Mouse (Mus musculus) megakaryocyte, embryonic 14.5 days (primary cell): ENCODE measurements around the gene Fkbp7. TPM values are rescaled to one million over a fixed set of nuclear protein-coding genes. Genes with fewer than 3 reads are reported as not detected.
"Not testable (repeated sequence)": the region's sequence is repeated elsewhere in the genome, so short reads cannot be mapped to it uniquely, and the experiment has no call there.

ENCODE experiments used
- H3K27me3 ChIP-seq: replicated peaks from 2 replicates; pipeline ENCODE3; 2012; ENCODE audit warnings: inconsistent platforms
- H3K36me3 ChIP-seq: replicated peaks from 2 replicates; pipeline ENCODE3; 2012; ENCODE audit warnings: low read length, inconsistent platforms, mixed read lengths
- H3K4me1 ChIP-seq: 2 replicates; pipeline ENCODE4 v1.6.1; 2012; ENCODE audit warnings: inconsistent platforms
- H3K4me3 ChIP-seq: replicated peaks from 2 replicates; pipeline ENCODE3; 2012; ENCODE audit warnings: moderate library complexity, mild to moderate bottlenecking, inconsistent platforms
- H3K9me3 ChIP-seq: 2 replicates; pipeline ENCODE4 v1.6.1; 2012; ENCODE audit warnings: inconsistent platforms
- FLI1 ChIP-seq: IDR thresholded peaks from 2 replicates; pipeline ENCODE4 v1.6.1; 2012; ENCODE audit warnings: low read length, inconsistent platforms, mixed read lengths
- GATA1 ChIP-seq: IDR thresholded peaks from 3 replicates; pipeline ENCODE4 v1.6.1; 2012; ENCODE audit warnings: mixed read lengths, low read length, inconsistent platforms, borderline replicate concordance
- polyA plus RNA-seq: library from polyadenylated mRNA; stranded (reverse); fragments of >175 nt; gene quantifications from 2 replicates; pipeline ENCODE4 v1.2.3, GENCODE M21; 2012; ENCODE audit warnings: low replicate concordance; ENCODE audit not compliant: insufficient read depth

The Fkbp7 gene
- polyA plus RNA-seq, 1 experiment, result not detected

- H3K36me3 ChIP-seq, result peaks cover 14% of the 10 kb centered on the region
- no peaks in the 10 kb centered on the region for H3K27me3 ChIP-seq
- peak within 1 kb of the TSS; percentile 94 for H3K4me3 ChIP-seq
- peaks cover 40% of the 10 kb centered on the region for H3K4me1 ChIP-seq
- H3K9me3 ChIP-seq, result no peaks in the 10 kb centered on the region
- TF ChIP-seq FLI1 (no peak), GATA1 (no peak)
Measured at GRCm38 (mm10) chr2:76647883-76648570, 24.9 kb downstream of the Fkbp7 start, which contains the start of the genes Prkra and Pjvk. TSS of gene Prkra (minus strand) at chr2:76648015. TSS of gene Pjvk (plus strand) at chr2:76648476.

GRCm38 (mm10) chr2:76647441-76647869 is 25.5 kb downstream of the Fkbp7 start:
- Histone ChIP-seq H3K4me3 (peak overlapping the region; percentile 94), H3K4me1 (peaks cover 40% of the 10 kb centered on the region), H3K36me3 (peaks cover 19% of the 10 kb centered on the region), H3K9me3 (no peaks in the 10 kb centered on the region), H3K27me3 (no peaks in the 10 kb centered on the region)
- TF ChIP-seq GATA1, result no peak
- no peak for TF ChIP-seq FLI1

DNA sequence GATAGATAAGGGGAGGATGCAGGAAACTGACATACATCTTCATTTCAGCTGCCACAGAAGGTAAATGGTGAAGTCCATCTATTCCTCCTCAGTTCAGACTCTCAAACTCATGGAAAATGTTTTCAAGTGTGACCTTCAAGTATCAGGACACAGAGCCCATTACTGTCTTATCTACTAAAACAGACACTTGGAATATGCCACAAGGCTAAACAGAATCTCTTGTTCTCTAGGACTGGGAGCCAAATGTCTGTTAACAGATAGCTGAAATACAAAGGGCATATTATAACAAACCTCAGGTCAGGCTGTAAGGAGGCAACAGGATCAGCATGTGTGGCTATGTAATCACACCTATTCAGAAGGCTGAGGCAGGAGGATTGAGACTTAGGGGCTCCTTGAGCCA is 29.1 kb downstream of the Fkbp7 start:
- peak overlapping the region; percentile 65 for H3K4me3 ChIP-seq
- TF ChIP-seq FLI1 (no peak), GATA1 (no peak)

DNA sequence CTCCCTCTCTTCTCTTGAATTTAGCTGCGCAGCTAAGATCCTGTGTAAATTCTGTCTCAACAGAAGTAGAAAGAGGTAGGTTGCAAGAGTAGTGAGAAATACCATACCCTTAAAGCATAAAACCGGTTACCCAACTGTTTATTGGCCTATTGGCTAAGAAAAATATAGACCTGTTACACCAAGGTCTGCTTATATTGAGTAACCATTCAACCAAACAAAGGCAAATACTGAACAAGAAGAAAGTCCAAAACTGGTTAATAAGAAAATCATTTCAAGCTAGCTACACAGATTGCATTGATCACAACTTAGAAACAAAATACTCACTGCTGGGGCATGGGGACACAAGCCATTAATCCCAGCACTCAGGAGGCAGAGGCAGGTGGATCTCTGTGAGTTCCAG is 33.3 kb downstream of the Fkbp7 start:
- H3K9me3 ChIP-seq, result no peaks in the 10 kb centered on the region
- H3K4me1 ChIP-seq, result peaks cover 19% of the 10 kb centered on the region
- TF ChIP-seq FLI1 (no peak), GATA1 (no peak)
- no peaks in the 10 kb centered on the region for H3K27me3 ChIP-seq
- no peak overlapping the region for H3K4me3 ChIP-seq
- peaks cover 93% of the 10 kb centered on the region for H3K36me3 ChIP-seq

More for the DNA sequence above, 29.1 kb downstream of the Fkbp7 start:
- Histone ChIP-seq H3K4me1 (peaks cover 43% of the 10 kb centered on the region), H3K36me3 (peaks cover 56% of the 10 kb centered on the region), H3K27me3 (no peaks in the 10 kb centered on the region), H3K9me3 (no peaks in the 10 kb centered on the region)

DNA sequence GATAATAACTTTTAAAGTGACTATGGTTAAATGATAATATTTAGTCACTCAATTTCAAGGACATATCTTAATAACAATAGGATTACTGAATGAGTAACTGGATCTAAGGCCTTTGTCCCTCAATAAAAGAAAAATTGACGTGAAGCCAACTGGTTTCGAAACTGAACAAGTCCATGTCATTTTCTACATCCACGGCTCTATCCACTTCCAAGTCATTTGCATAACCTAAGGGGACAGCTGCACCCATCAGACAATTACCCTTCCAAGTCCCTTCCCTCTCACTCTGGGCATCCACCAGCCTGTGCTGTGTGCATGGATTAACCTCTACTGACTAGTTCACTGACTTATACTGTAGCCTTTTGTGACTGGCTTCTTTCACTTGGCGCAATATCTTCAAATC is 41.3 kb downstream of the Fkbp7 start:
- H3K36me3 ChIP-seq, result peaks cover 91% of the 10 kb centered on the region
- H3K27me3 ChIP-seq, result no peaks in the 10 kb centered on the region
- no peaks in the 10 kb centered on the region for H3K4me1 ChIP-seq
- H3K4me3 ChIP-seq, result no peak overlapping the region
- TF ChIP-seq GATA1, result no peak
- no peak for TF ChIP-seq FLI1
- peaks cover 4% of the 10 kb centered on the region for H3K9me3 ChIP-seq

DNA sequence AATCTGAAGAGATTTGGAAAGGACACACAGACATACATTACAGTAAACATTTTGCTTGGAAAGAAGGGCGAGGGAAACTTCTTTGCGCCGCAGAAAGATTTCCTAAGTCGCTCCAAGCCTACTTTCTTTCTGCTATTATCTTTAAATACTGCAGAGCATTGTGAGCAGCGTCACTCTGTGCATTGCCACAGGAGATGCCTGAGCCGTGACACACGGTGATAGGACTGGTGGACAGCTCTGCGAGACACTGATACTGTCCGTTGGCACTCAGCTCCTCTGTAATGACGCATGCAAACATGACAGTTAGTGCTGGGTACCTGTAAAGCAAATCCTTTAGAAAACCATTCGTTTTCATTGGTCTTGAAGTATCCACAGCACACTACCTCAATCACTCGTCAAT is 42.6 kb downstream of the Fkbp7 start:
- H3K9me3 ChIP-seq, result peaks cover 16% of the 10 kb centered on the region
- no peaks in the 10 kb centered on the region for H3K4me1 ChIP-seq
- H3K4me3 ChIP-seq, result no peak overlapping the region
- H3K27me3 ChIP-seq, result no peaks in the 10 kb centered on the region
- TF ChIP-seq GATA1, result no peak
- TF ChIP-seq FLI1, result no peak
- H3K36me3 ChIP-seq, result peaks cover 88% of the 10 kb centered on the region

GRCm38 (mm10) chr2:76622316-76622715 is 50.6 kb downstream of the Fkbp7 start:
- Histone ChIP-seq H3K9me3 (peaks cover 28% of the 10 kb centered on the region), H3K36me3 (peaks cover 42% of the 10 kb centered on the region)
- H3K27me3 ChIP-seq, H3K4me3 ChIP-seq, H3K4me1 ChIP-seq: not testable (repeated sequence)

- H3K4me3 ChIP-seq, result no peak overlapping the region
- peaks cover 26% of the 10 kb centered on the region for H3K9me3 ChIP-seq
- no peaks in the 10 kb centered on the region for H3K4me1 ChIP-seq
- H3K27me3 ChIP-seq, result no peaks in the 10 kb centered on the region
- peaks cover 36% of the 10 kb centered on the region for H3K36me3 ChIP-seq
- TF ChIP-seq GATA1, result no peak
- TF ChIP-seq FLI1, result no peak
Measured at GRCm38 (mm10) chr2:76621724-76622123, 51.2 kb downstream of the Fkbp7 start.

GRCm38 (mm10) chr2:76620188-76620587 is 52.7 kb downstream of the Fkbp7 start:
- Histone ChIP-seq H3K4me3 (no peak overlapping the region), H3K9me3 (peaks cover 12% of the 10 kb centered on the region), H3K27me3 (no peaks in the 10 kb centered on the region), H3K36me3 (peaks cover 24% of the 10 kb centered on the region), H3K4me1 (no peaks in the 10 kb centered on the region)
- TF ChIP-seq GATA1 (no peak), FLI1 (no peak)

DNA sequence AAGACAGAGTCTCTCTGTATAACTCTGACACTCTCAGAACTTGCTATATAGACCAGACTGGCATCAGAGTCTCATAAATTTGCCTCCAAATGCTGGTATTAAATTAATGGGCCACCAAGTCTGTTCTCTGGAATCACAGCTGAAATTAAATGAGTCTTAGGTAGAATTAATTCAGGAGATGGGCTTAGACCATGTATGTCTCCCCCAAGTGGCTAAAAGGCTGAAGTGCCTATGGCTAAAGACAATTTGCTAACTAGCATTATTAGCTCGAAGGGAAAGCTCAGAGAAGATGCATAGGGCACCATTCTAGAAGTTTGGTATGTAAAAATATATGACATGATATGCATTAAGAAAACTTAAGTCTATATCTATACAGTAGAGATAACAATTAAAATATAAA is 54.8 kb downstream of the Fkbp7 start:
- H3K4me3 ChIP-seq, result no peak overlapping the region
- H3K27me3 ChIP-seq, result no peaks in the 10 kb centered on the region
- H3K36me3 ChIP-seq, result peaks cover 7% of the 10 kb centered on the region
- H3K9me3 ChIP-seq, result 0 out of 2 replicates have a peak, but pooled peaks cover 6% of the 10 kb centered on the region
- TF ChIP-seq FLI1 (no peak), GATA1 (no peak)
- H3K4me1 ChIP-seq, result no peaks in the 10 kb centered on the region

Other genes starting within 250 kb of the Fkbp7 start
- gene Prkra, start 25.1 kb downstream of the Fkbp7 start, polyA plus RNA-seq, result 2.1 and 12.2 TPM in 2 replicates
- not detected in 2 replicates for gene Pjvk, start 24.6 kb downstream of the Fkbp7 start, polyA plus RNA-seq
- gene Plekha3, start 2.2 kb upstream of the Fkbp7 start, polyA plus RNA-seq, result 2.0 and 3.5 TPM in 2 replicates